Mouse (Mus musculus) left cerebral cortex, postnatal 14 days (tissue): ENCODE measurements around the gene Ssu72. TPM values are rescaled to one million over a fixed set of nuclear protein-coding genes. Genes with fewer than 3 reads are reported as not detected.
A peak's percentile ranks its signal among the peaks of the same experiment; 100 is the strongest.

Experiments used
- DNase-seq, 2 experiments: peaks; one replicate each; pipeline ENCODE4 v3.0.0; 2021 to 2022; ENCODE audit warnings: low spot score in 2 of 2, mixed read lengths in 1 of 2
- intact Hi-C: fragments of 180-260 bp; cut with DNase I; formaldehyde crosslinking; loops from one replicate; pipeline ENCODE4 v1.15.1; 2025
- total RNA-seq, 2 experiments: library from RNA; stranded (reverse); gene quantifications; 2 replicates each; pipeline ENCODE4 v1.2.3; 2021

Ssu72 gene
- total RNA-seq, 2 experiments from 2014 or later, result 84.2 to 86.8 TPM

DNA sequence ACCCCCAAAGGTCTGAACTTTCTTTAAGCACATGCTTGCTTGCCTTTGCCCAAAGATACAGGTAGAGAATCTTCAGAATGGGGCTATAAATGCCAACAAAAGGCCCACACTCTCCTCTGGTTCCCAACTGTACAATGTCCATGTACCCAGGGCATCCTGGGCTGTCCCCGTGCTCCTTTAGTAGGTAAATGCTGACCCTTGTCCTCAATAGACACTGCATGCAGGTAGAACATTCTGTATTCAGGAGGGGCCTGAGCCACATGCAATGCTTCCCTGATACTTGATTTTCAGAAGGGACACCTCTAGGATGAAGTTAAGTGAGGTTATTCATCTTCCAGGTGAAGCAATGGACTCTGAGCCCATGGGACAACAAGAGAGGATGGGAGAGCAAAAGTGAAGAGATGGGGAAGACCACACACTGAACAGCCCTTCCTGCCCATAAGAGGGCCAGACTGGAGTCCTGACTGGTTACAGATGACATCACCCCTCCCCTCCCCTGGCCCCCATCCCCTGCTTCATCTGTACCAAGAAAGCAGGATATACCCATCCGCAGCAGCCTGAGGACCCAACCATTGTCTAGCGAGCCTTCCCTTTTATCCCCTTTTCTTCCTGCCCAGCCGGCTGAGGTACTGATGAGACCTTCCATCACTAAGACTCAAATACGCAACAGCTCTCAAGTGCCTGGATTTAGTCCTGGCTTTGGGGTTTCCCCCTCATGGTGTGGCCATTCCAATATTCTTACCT lies 68.9 kb downstream of the Ssu72 start:
- no peak for DNase-seq
- intact Hi-C loops, result no loop called here

DNA sequence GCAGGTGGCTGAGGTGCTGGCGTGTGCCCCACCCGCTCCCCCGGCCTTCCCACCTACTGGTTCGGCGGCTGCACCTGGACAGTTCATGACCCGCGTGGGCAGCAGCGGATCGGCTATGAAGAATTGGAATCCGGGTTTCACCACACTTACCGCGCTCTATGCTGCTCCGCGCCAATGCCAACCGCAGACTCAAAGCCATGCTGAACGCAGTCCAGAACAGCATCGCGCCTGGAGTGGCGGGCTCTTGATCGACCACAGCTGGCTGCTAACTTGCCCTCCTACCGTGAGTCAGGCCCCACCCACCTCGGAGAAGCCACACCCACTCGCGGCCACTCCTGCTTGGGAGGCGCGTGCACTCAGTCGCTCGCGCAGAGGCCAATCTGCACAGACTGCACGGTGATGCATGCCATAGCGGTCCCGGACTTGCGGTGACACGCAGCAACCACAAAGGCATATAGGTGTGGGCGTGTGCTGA lies 69.7 kb downstream of the Ssu72 start, which contains the start of gene Vwa1:
Vwa1 (minus strand) TSS at position 419 of the 475 bp plus-strand sequence.
- intact Hi-C loops, result no loop called here
- DNase-seq, result peak; percentile 81 to 91

DNA sequence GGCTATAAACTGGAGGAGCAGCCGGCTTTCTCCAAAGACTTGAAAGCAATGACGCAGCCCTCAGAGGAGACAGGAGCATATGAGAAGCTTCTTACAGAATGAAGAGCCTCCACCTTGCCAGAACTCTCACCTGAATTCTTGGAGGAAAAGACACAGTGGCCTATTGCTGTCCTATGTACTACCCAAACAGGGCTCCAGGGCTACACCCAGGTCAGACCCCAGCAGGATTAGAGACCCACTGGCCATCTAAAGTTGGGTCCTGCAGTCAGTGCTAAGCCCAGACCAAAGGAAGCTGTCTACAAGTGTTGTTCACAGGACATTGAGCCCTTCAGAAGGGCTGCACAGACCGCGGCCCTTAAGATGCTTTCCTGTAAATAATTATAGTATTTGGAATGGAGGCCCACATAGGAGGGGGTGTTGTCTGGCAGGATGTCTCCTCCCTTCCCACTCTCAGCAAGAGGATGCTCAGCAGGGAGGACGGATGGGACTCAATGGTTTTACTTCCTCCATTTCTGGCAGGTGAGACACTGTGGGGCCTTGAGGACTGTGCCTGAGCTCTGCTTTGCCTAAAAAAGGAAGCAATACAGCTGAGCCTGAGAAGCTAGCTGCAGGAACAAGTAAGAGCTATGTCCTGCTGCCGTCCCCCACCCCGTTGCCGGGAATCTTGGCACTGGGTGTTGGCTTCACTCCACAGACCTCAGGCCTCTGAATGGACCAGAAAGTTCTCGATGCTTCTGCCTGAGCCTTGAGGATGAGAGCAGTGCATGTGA lies 70.6 kb downstream of the Ssu72 start:
- DNase-seq, result peak; percentile 58 to 73
- intact Hi-C loops, result no loop called here

DNA sequence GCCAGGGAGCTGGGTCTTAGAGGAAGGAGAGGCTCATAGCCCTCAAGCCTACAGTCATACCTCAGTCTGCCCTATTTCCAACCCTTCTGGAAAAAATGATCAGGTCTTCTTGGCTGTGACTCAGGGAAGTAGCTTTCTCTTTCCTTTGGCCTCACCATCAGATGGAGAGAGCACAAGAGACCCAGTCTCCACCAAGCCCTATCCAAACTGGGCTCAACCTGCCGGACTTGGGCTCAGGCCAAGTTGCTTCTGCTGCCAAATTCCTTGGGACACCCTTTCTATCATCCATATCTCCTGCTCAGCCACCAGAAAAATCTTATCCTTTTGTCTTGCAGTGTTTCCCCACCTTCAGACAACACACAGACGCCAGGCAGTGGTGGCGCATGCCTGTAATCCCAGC lies 71.3 kb downstream of the Ssu72 start:
- intact Hi-C loops, result no loop called here
- no peak for DNase-seq

DNA sequence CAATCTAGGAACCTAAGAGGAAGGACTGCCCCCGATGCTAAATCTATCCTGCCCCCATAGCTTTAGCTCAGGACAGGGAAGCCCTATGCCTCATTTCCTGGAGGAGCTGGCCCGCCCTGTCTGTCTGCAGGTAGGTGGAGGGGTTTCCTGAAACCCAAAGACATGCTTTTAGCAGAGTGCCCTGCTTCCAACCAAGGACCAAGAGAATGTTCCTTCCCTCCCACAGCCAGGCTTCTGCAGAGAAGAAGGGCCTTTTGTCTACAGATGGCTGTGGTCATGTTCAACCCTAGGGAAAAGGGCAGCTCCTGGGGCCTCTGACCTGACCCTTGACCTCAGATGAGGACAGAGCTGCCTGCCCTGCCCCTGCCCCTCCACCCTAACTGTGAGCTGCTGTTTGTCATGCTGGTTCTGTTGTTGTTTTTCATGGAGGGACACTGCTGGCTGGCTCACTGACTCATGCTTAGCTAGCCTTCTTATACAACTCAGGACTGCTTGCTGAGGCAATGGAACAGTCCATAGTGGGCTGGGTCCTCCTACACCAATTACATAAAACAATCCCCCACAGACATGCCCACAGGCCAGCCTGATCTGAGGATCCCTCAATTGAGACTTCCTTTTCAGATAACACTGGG lies 72.2 kb downstream of the Ssu72 start:
- peak in 1 of 2 experiments; percentile 35 for DNase-seq
- intact Hi-C loops, result no loop called here

DNA sequence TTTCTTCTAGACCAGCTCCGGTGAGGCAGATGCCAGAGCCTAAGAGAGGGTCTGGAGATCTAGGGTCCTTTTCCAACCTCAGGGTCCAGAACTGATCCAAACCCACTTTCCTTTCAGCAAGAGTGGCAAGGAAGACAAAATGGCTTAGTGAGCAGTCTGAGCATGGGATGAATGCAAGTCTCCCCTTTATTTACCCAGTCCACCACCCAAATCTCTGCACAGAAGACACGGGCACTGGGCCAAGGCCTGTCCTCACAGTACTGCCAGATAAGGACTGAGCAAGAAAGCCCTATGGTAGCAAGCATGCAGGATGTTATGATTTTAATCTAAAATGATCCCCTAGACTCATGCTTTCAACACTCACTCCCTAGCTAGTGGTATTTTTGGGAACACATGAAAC lies 73.2 kb downstream of the Ssu72 start:
- no peak for DNase-seq
- intact Hi-C loops, result no loop called here

DNA sequence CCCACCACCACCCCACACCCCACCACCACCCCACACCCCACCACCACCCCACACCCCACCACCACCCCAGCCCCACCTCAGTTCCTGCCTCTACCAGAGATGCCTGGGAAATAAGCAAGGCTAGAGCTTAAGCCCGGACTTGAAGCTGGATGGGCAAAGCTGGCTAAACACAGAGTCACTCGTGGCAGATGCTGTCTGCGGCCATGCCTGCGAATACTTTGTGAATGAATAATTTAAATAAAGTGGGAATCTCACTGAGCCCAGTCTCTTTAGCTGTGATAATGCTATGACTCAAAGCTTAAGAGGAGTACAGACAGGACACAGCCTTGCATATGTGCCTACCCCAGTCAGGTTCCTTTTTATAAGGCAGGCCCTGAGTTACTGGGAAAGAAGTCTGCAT lies 74.9 kb downstream of the Ssu72 start:
- intact Hi-C loops, result no loop called here
- no peak for DNase-seq

DNA sequence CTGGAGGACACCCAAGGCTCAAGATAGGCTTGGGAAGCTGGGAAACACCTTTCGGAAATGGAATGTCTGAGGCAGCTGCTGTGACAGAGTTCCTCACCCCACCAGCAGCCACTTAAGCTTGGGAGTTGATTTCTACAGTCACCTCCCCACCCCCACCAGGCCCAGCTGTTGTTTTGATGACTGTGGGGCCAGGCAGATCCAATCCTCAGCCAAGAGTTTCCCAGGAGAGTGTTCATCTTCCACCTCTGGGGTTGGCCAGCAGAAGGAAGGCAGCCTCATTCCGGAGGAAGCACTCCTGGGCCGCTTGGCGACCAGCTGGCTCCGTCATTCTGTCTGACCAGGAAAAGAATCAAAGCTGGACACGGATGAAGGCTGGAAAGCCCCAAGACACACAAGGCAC lies 76.3 kb downstream of the Ssu72 start:
- DNase-seq, result no peak
- intact Hi-C loops, result no loop called here

Other genes starting within 250 kb of the Ssu72 start
- gene Tmem52, start 235.7 kb upstream of the Ssu72 start, total RNA-seq, result 1 to 10 TPM; 1.2 to 2.9 TPM
- 1,000 to 10,000 TPM in 1 of 2 experiments, 100 to 1,000 TPM in 1; 991 to 1,025 TPM for gene Gnb1, start 213.4 kb upstream of the Ssu72 start, total RNA-seq
- 10 to 100 TPM; 62.2 to 62.5 TPM for gene Nadk, start 142.4 kb upstream of the Ssu72 start, total RNA-seq
- gene Slc35e2, start 103.4 kb upstream of the Ssu72 start, total RNA-seq, result 10 to 100 TPM; 48.8 to 53.1 TPM
- 10 to 100 TPM; 45.4 to 47.0 TPM for gene Cdk11b, start 79.9 kb upstream of the Ssu72 start, total RNA-seq
- gene Gm10563, start 59.4 kb upstream of the Ssu72 start, total RNA-seq, result not detected
- gene Mmp23, start 51.4 kb upstream of the Ssu72 start, total RNA-seq, result 1 to 10 TPM; 1.2 to 2.4 TPM
- gene Mib2, start 35.6 kb upstream of the Ssu72 start, total RNA-seq, result 100 to 1,000 TPM; 105 TPM
- gene Fndc10, start 10.5 kb upstream of the Ssu72 start, total RNA-seq, result 10 to 100 TPM; 22.8 to 26.0 TPM
- 10 to 100 TPM; 67.0 to 70.7 TPM for gene Tmem240, start 30.0 kb downstream of the Ssu72 start, total RNA-seq
- 10 to 100 TPM; 52.3 to 53.2 TPM for gene Atad3a, start 56.3 kb downstream of the Ssu72 start, total RNA-seq
- 10 to 100 TPM; 16.3 to 17.0 TPM for gene Vwa1, start 69.9 kb downstream of the Ssu72 start, total RNA-seq
- 10 to 100 TPM in 1 of 2 experiments, 1 to 10 TPM in 1; 8.7 to 11.6 TPM for gene Tmem88b, start 81.1 kb downstream of the Ssu72 start, total RNA-seq
- under 1 TPM in 1 of 2 experiments, not detected in 1; 0.31 TPM for gene Ankrd65, start 85.6 kb downstream of the Ssu72 start, total RNA-seq
- 100 to 1,000 TPM; 104 to 112 TPM for gene Mrpl20, start 98.1 kb downstream of the Ssu72 start, total RNA-seq
- gene Ccnl2, start 107.7 kb downstream of the Ssu72 start, total RNA-seq, result 10 to 100 TPM; 69.5 to 73.5 TPM
- 10 to 100 TPM; 83.3 to 84.1 TPM for gene Aurkaip1, start 126.5 kb downstream of the Ssu72 start, total RNA-seq
- gene Mxra8, start 134.9 kb downstream of the Ssu72 start, total RNA-seq, result 10 to 100 TPM in 1 of 2 experiments, 1 to 10 TPM in 1; 9.0 to 14.0 TPM
- gene Dvl1, start 142.6 kb downstream of the Ssu72 start, total RNA-seq, result 10 to 100 TPM; 81.5 to 81.6 TPM
- under 1 TPM; 0.20 to 0.27 TPM for gene Tas1r3, start 158.6 kb downstream of the Ssu72 start, total RNA-seq
- 10 to 100 TPM; 28.8 to 29.7 TPM for gene Cptp, start 164.6 kb downstream of the Ssu72 start, total RNA-seq
- gene Ints11, start 164.7 kb downstream of the Ssu72 start, total RNA-seq, result 10 to 100 TPM; 34.4 to 38.4 TPM
- gene Pusl1, start 187.0 kb downstream of the Ssu72 start, total RNA-seq, result 10 to 100 TPM; 65.3 to 66.9 TPM
- 100 to 1,000 TPM; 139 TPM for gene Acap3, start 187.0 kb downstream of the Ssu72 start, total RNA-seq
- 10 to 100 TPM; 69.8 to 79.0 TPM for gene Ube2j2, start 239.0 kb downstream of the Ssu72 start, total RNA-seq